Mouse (Mus musculus) ovary, postnatal 14 days (tissue): Measurements from ENCODE around the gene Gm49352.
"Not testable (repeated sequence)": the region's sequence is repeated elsewhere in the genome, so short reads cannot be mapped to it uniquely, and the experiment has no call there.

Source experiments
- DNase-seq: peaks from one replicate; pipeline ENCODE4 v3.0.0; 2022; ENCODE audit warnings: low spot score

Gene Gm49352

DNA sequence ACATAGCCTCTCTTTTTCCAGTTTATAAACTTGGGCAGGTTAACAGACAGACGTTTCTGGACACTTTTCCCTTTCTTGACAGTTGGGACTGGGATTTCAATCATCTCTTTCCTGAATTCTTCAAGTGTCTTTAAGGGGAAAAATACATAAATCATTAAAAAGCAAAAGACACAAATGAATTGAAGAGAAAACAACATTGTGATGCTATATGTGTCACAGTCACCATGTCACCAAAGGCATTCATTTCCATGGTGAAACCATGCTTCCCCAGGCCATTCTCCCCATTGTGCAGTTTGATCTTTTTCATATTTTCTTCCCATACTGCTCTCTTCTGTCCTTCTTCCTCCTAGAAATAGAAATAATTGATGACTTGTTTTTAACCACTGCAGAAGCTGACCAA, at the start of gene Gm49352:
TSS of gene Gm49352 (minus strand) at position 101 of the 400 bp plus-strand sequence.
- not testable (repeated sequence) for DNase-seq

DNA sequence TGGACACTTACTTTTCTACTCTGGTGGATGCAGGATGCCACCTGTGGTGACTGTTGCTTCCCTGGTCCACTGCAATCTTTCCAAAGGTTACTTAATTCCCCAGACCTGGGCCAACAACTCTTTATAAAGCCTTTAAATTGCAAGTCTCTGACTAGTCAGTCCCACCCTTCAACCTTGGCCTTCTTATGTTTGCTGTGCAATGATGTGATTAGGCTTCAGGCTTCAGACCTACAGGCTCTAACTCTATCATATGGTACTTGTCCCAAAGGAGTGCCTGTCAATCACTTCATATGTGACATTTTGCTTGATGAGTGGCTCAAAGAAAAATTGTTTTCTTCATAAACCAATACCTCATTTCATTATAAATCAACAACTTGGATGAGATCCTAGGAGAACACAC, 2.1 kb upstream of the Gm49352 start, which contains the start of gene Cts3:
TSS of gene Cts3 (minus strand) at position 101 of the 400 bp plus-strand sequence.
- no peak for DNase-seq

DNA sequence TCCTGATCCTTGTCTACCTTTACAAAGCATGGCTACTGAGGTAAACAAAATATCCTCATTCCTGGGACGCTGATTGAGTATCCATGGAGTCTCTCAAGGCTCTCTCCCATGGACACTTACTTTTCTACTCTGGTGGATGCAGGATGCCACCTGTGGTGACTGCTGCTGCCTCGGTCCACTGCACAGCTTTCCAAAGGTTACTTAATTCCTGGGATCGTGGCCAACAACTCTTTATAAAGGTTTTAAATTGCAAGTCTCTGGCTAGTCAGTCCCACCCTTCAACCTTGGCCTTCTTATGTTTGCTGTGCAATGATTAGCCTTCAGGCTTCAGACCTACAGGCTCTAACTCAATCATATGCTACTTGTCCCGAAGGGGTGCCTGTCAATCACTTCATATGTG, 26.3 kb downstream of the Gm49352 start, which contains the start of gene Ctsm:
TSS of gene Ctsm (minus strand) at position 209 of the 400 bp plus-strand sequence.
- no peak for DNase-seq
